In genomic region chr13:60337383-60337782, GRCm38 (mm10) we compare ENCODE assay signal across 9 mouse cellular contexts.
DNase-seq lines count a peak whose midpoint lies in the region; ATAC-seq lines count a peak whose summit lies in the region.
"Had no signal": no experiment of that assay in that cellular context is flagged by ENCODE, and none has a peak within 500 bp of the region (broad histone marks: within the 10 kb centered on the region; RNA-seq: fewer than 3 reads in every experiment).

No protein-coding gene starts in this region.

- no peaks in the 10 kb centered on the region for H3K9me3 ChIP-seq in hindbrain, embryonic 10.5 days
- no peaks in the 10 kb centered on the region for H3K9me3 ChIP-seq in hindbrain, embryonic 14.5 days (ENCODE audit: control insufficient read depth, low read length)
- H3K9me3 ChIP-seq in neural tube, embryonic 14.5 days (ENCODE audit: control insufficient read depth, low read length): no peaks in the 10 kb centered on the region

- H3K4me2 ChIP-seq in hindbrain, embryonic 14.5 days (replicated peaks): no peak overlapping the region
- no peak overlapping the region for H3K4me2 ChIP-seq in neural tube, embryonic 14.5 days (ENCODE audit: low read depth, low read length)

- H3K9ac ChIP-seq in hindbrain, embryonic 14.5 days: no peak overlapping the region
- no peak overlapping the region for H3K9ac ChIP-seq in neural tube, embryonic 14.5 days (replicated peaks; ENCODE audit: low read depth, low read length)
- H3K9ac ChIP-seq: liver, postnatal 0 days had no signal

- peak; percentile 42 for DNase-seq in hindbrain, embryonic 10.5 days (ENCODE audit: low spot score)
- DNase-seq in hindbrain, embryonic 14.5 days (ENCODE audit: low spot score): no peak
- DNase-seq in neural tube, embryonic 10.5 days (ENCODE audit: extremely low spot score, low spot score): no peak
- peak; percentile 53 for DNase-seq in heart, postnatal 4 days
- no peak for DNase-seq in adrenal gland, adult (ENCODE audit: inconsistent age in 2 of 2, low spot score in 1 of 2)
- DNase-seq in right cerebral cortex, postnatal 4 days: no peak
- DNase-seq: liver, postnatal 0 days had no signal

- 56% methylated on average over 2 of the region's 2 CpGs for WGBS in hindbrain, embryonic 10.5 days
- WGBS in hindbrain, embryonic 14.5 days: 46% methylated on average over 2 of the region's 2 CpGs
- WGBS in neural tube, embryonic 14.5 days: 47% methylated on average over 2 of the region's 2 CpGs

- H3K4me1 ChIP-seq in hindbrain, embryonic 10.5 days (replicated peaks): peaks cover 18% of the 10 kb centered on the region
- H3K4me1 ChIP-seq in hindbrain, embryonic 14.5 days (replicated peaks; ENCODE audit: control insufficient read depth, insufficient read depth, low read length): no peaks in the 10 kb centered on the region
- H3K4me1 ChIP-seq in neural tube, embryonic 14.5 days (ENCODE audit: control insufficient read depth, insufficient read depth, low read length): no peaks in the 10 kb centered on the region

- ATAC-seq in hindbrain, embryonic 14.5 days (ENCODE audit: low FRiP score): no peak
- ATAC-seq in neural tube, embryonic 14.5 days (ENCODE audit: low read depth): peak; percentile 49; the same call in 1 of the 2 replicates
- ATAC-seq: liver, postnatal 0 days had no signal

- H3K27ac ChIP-seq in hindbrain, embryonic 10.5 days: peak overlapping the region; percentile 40; the same call in 1 of the 2 replicates
- no peak overlapping the region for H3K27ac ChIP-seq in hindbrain, embryonic 14.5 days
- no peak overlapping the region for H3K27ac ChIP-seq in neural tube, embryonic 14.5 days (ENCODE audit: low read depth, low read length)

- H3K4me3 ChIP-seq in hindbrain, embryonic 10.5 days: no peak overlapping the region
- H3K4me3 ChIP-seq in hindbrain, embryonic 14.5 days (replicated peaks; ENCODE audit: low read length): no peak overlapping the region
- no peak overlapping the region for H3K4me3 ChIP-seq in neural tube, embryonic 14.5 days (ENCODE audit: low read depth, low read length)

- no peaks in the 10 kb centered on the region for H3K27me3 ChIP-seq in hindbrain, embryonic 10.5 days (ENCODE audit: insufficient read depth, poor library complexity, severe bottlenecking)
- H3K27me3 ChIP-seq in hindbrain, embryonic 14.5 days (ENCODE audit: control insufficient read depth, insufficient read depth, low read length): no peaks in the 10 kb centered on the region
- H3K27me3 ChIP-seq in neural tube, embryonic 14.5 days (ENCODE audit: control insufficient read depth, insufficient read depth, low read length): no peaks in the 10 kb centered on the region

- no peaks in the 10 kb centered on the region for H3K36me3 ChIP-seq in hindbrain, embryonic 10.5 days
- H3K36me3 ChIP-seq in hindbrain, embryonic 14.5 days (replicated peaks; ENCODE audit: control insufficient read depth, insufficient read depth): no peaks in the 10 kb centered on the region
- H3K36me3 ChIP-seq in neural tube, embryonic 14.5 days (ENCODE audit: control insufficient read depth, insufficient read depth, low read length): no peaks in the 10 kb centered on the region
- H3K36me3 ChIP-seq: G1E had no signal

Comparison
In these comparisons a context has a peak if more than half of its experiments do, and no peak if none do; other contexts are left out.
1. DNase-seq: peak in hindbrain, embryonic 10.5 days (single experiment) and heart, postnatal 4 days (single experiment); none in hindbrain, embryonic 14.5 days (single experiment), neural tube, embryonic 10.5 days (single experiment), adrenal gland, adult (0 of 2) and right cerebral cortex, postnatal 4 days (single experiment).